Comparison of ENCODE assay signal across 14 mouse cellular contexts in genomic region chr4:129617121-129617641, GRCm38 (mm10).
"Had no signal": no experiment of that assay in that cellular context is flagged by ENCODE, and none has a peak within 500 bp of the region (broad histone marks: within the 10 kb centered on the region; RNA-seq: fewer than 3 reads in every experiment).

No protein-coding gene starts in this region.

- ATAC-seq: midbrain, embryonic 13.5 days had no signal

- H3K9ac ChIP-seq: limb, embryonic 12.5 days; lung, embryonic 15.5 days; midbrain, embryonic 13.5 days had no signal

- H3K4me3 ChIP-seq: layer of hippocampus, adult 2 months; lung, embryonic 15.5 days had no signal

- DNase-seq: kidney, adult 9 months; kidney, postnatal 4 days; liver; lung, postnatal 14 days; right cerebral cortex, adult 18-20 months; right cerebral cortex, postnatal 25 days; thymus, adult 18-20 months; thymus, postnatal 14 days had no signal

- H3K9me3 ChIP-seq: limb, embryonic 12.5 days; lung, embryonic 15.5 days; midbrain, embryonic 13.5 days; neural tube, embryonic 15.5 days had no signal

- H3K36me3 ChIP-seq: lung, embryonic 15.5 days had no signal

- H3K27me3 ChIP-seq: limb, embryonic 12.5 days; lung, embryonic 15.5 days; midbrain, embryonic 13.5 days; neural tube, embryonic 15.5 days had no signal

- H3K27ac ChIP-seq: layer of hippocampus, adult 2 months; limb, embryonic 12.5 days; lung, embryonic 15.5 days; macrophage; midbrain, embryonic 13.5 days; neural tube, embryonic 15.5 days had no signal
